Mouse (Mus musculus): ENCODE measurements around the gene Tnik. TPM values are rescaled to one million over a fixed set of nuclear protein-coding genes. Genes with fewer than 3 reads are reported as not detected.

The Tnik gene
- total RNA-seq, 2 experiments from 2014 or later = 33.4 to 41.6 TPM

DNA sequence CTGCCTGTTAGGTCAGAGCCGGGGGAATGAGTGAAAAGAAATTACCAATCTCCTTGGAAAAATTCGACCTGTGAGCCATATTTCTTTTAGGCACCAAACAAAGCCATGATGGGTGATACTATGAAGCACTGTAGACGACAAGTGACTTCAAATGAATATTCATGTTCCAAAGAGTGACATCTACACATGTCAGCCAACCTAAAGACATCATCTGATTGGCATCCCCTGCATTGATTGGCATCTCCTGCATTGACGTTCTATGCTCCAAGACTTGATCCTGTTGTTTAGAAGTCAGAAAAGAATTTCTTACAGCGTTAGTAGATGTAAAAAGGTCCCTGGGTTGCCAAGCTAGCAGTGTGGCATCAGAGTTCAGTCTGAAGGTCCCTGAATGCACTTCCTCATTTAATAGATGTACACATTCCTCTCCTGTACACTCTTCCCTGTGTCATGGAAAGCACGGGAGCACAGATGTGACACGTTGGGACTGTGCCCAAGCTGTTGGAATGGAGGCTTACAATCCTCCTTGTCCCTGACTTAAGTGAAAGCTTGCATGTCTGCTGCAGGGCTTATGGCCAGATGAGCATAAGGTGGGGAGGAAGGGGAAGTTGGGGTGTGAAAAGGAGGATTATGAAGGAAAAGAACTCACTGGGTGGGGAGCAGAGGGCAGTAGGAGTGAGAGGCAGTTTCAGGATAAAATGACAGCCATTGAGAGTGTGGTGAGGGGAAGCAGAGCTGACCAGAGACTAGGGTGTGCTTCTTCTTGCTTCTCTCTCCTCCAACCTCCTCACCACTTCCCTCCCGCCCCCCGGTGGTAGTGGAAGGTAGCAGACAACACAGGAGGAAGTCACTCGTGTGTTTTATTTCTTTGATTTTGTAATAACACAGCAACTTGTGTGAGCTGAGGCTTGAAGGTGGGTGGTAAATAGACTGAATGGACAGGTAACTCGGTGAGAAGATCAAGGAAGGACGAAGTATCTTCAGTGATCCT is 301.6 kb downstream of the Tnik start:
- intact Hi-C loops (cut with DNase I) = loop anchor here (5.0 kb wide), 3 partner anchors 73 to 397 kb away; no protein-coding TSS in a partner anchor
- DNase-seq = no peak

DNA sequence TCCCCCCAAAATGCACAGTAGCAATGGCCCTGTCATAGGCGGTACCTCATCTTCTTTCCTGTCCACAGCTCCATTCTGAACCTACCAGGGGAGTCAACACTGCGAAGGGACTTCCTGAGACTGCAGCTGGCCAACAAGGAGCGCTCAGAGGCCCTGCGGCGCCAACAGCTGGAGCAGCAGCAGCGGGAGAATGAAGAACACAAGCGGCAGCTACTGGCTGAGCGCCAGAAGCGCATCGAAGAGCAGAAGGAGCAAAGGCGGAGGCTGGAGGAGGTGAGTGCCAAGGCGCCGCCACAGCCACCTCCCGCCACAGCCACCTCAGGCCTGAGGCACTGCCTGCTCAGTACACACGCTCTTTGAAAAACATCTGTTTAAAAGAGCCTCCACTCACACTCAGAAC is 314.3 kb downstream of the Tnik start:
- intact Hi-C loops (cut with DNase I) = no loop called here
- DNase-seq = peak; percentile 58 to 59

DNA sequence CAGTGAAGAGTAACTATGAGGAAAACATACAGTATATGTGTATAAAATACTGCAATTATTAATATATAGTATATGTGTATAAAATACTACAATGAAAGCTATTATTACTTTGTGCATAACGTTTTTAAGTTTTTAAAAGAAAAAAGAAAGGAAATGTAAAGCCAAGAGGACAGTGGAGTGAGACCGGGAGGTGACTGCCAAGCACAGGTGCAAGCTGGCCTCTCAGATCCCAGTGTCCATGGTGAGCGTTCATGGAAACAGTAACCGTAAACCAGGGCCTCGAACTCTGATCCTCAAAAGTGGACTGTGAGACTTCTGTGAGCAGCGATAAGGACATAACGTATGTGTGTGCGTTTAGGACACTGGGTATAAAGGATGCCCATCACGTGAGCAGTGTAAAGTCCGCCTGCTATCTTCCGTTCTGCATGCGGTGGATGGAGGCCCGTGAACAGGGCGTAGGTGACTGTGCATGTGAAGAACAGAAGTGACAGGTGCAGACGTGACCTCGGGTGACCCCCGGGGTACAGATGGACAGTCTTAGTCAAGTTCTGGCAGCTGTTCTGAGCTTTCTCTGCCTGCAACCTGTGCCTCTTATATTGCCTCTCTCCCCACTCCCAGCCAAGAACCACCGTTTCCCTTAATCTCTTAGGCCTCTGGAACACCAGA is 316.1 kb downstream of the Tnik start:
- DNase-seq = no peak
- intact Hi-C loops (cut with DNase I) = no loop called here

GRCm38 (mm10) chr3:28585750-28586465 is 322.9 kb downstream of the Tnik start:
- DNase-seq = no peak
- intact Hi-C loops (cut with DNase I) = no loop called here

GRCm38 (mm10) chr3:28587808-28588207 is 324.8 kb downstream of the Tnik start:
- intact Hi-C loops (cut with DNase I) = no loop called here
- DNase-seq = no peak

DNA sequence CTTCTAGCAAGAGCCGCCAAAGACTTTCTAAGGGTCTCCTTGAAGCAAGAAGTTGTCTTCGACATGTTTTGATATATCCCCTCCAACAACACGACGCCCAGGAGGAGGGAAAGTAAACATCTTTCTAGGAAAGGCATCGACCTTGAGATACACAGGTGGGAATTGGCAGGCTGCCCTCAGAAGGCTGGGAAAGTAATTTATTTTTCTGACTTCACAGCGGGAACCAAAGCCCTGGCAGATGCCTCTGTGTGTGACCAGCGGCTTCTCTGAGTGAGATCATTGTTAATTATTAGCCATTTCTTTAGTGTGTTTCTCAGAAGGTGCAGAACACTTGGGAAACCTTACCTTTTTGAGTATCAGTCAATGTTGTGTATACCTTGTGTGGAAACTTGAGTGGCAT is 328.3 kb downstream of the Tnik start:
- DNase-seq = no peak
- intact Hi-C loops (cut with DNase I) = no loop called here

GRCm38 (mm10) chr3:28593922-28594321 is 330.9 kb downstream of the Tnik start:
- no peak for DNase-seq
- intact Hi-C loops (cut with DNase I) = no loop called here

- no peak for DNase-seq
- intact Hi-C loops (cut with DNase I) = no loop called here
Observed at GRCm38 (mm10) chr3:28599476-28599875, 336.5 kb downstream of the Tnik start.

GRCm38 (mm10) chr3:28606741-28607140 is 343.7 kb downstream of the Tnik start:
- DNase-seq = no peak
- intact Hi-C loops (cut with DNase I) = no loop called here

DNA sequence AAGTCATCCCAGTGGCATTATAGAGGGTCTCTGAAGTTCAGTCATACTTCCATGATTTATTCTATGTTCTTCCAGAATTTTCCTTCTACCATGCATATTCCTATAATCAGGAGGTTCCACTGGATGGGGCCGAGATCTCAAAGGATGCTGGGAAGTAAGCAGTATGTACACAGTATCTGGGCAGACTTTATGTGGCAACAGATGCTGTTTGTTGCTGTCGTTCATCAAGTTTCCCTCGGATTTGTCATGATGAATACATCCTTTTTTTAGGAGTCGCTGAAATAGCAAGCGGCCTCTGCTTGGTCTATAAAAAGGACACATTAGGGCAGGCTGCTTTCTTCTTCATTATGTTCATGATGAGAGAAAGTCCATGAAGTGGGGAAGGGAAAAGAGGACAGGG is 349.3 kb downstream of the Tnik start:
- no peak for DNase-seq
- intact Hi-C loops (cut with DNase I) = no loop called here

GRCm38 (mm10) chr3:28616386-28616785 is 353.4 kb downstream of the Tnik start:
- no peak for DNase-seq
- intact Hi-C loops (cut with DNase I) = no loop called here

DNA sequence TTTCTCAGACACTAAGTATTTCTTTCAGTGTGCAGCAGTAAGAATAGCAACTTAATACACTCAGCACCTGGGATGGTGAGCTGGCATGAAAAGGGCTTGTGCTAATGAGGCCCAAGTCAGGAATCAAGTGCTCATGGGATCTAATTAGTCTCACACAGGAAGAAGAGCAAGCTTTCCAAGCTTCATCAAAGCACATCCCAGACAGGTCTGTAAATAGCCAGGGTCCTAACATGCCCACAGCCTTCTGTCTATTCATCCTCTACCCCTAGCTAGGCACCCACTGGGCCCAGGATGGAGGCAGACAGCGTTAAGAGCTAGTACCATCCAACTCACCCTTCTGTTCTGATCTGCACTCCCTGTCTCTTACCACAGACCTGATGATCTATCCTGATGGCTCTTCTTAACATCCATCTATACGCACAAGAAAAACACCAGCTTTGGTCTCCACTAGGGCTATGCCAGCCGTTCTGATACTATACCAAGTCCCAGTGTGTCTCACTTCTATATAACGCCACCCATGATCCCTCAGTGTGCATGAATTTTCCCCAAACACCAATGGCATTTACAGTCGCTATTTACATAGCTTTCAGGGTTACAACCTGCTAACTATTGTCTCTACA is 354.1 kb downstream of the Tnik start:
- intact Hi-C loops (cut with DNase I) = no loop called here
- no peak for DNase-seq

DNA sequence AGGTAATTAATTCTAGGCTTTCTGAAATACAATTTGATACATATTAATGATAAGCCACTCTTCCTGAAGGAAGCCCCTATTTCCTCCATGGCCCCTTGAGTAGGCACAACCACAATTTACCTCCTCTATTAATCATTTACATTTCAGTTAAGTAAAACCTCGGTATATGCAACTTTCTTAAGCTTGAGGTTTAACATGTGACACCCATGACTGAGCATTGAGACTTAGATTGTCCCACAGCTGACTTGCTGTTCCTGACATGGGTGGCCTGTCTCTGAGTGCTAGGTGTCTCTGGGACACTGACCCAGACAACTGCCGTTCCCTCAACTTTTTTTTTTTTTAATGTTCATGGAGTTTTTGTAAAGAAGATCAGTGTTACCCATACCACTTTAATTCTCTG is 358.8 kb downstream of the Tnik start:
- intact Hi-C loops (cut with DNase I) = no loop called here
- no peak for DNase-seq

- intact Hi-C loops (cut with DNase I) = no loop called here
- DNase-seq = no peak
Observed at GRCm38 (mm10) chr3:28626816-28627215, 363.8 kb downstream of the Tnik start.

GRCm38 (mm10) chr3:28636778-28637177 is 373.8 kb downstream of the Tnik start:
- intact Hi-C loops (cut with DNase I) = loop anchor here (5.0 kb wide), 1 partner anchor 74 kb away; no protein-coding TSS in a partner anchor
- DNase-seq = peak in 1 of 2 experiments; percentile 5

- DNase-seq = peak; percentile 31 to 49
- intact Hi-C loops (cut with DNase I) = loop anchor here (5.0 kb wide), 1 partner anchor 77 kb away; no protein-coding TSS in a partner anchor
Observed at GRCm38 (mm10) chr3:28638957-28639356, 375.9 kb downstream of the Tnik start.

DNA sequence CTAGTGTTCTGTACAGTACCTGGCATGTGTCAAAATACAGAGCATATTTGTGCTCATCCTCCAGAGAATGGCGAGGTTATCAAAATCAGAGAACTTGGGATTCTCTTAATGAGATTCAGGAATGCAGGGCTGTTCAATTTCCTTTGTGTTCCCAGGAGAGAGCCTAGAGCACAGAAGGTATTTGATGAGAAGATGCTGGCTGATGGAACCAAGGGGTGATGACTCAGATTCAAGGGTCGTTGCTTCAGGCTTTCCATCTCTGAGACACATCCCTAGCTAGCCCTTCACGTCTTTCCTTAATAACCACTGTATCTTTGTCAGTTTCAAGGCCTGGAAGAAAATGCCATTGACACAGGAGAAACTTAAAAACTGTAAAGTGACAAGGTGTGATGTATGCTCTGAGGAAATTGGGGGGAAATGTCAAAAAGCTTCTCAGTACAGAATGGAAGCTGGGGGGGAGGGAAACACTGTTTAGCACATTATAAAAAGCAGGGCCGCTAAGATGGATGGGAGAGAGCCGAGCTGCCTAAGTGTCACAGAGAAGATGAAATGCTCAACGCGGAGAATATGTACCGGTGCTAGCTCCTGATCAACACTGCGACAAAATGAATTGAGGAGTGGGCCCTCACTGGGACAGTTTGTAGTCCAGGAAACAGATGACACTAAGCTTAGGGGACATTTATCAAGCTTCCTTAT is 380.4 kb downstream of the Tnik start:
- no peak for DNase-seq
- intact Hi-C loops (cut with DNase I) = no loop called here

DNA sequence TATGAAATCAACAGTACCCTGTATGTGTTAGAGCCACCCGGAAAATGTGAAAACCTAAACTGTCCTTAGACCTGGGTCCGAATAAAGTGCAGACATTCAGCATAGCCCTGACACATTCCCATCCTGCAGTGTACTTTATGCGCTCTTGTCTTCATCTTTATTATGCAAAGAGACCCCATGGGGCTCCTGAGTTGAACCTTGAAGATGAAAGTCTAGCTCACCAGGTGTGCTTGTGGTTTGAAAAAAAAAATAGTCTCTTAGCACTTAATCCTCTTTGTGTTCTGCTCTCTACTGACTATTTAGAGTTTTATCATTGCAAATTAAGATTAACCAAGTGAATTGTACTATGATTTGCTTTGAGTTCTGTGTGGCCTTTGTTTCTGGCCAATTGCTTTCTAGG is 389.6 kb downstream of the Tnik start:
- DNase-seq = no peak
- intact Hi-C loops (cut with DNase I) = no loop called here

DNA sequence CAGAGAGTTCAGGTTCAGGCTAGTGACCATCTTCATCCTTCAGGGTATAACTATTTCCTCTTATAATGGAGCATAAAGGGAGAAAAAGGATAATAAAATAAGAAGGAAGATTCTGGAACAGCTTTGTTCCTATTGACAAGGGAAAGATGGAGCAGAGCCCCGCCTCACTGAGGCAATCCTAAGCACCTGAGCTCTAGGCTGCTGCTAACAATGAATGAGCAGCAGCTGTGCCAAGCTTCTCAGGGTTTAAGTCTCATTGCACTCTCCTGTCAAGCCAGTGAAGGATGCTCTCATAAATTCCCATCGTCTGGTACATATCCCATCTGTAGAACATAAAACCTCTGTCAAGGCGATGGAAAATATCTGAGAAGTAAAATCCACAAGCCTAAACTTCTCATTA is 390.0 kb downstream of the Tnik start:
- no peak for DNase-seq
- intact Hi-C loops (cut with DNase I) = no loop called here

GRCm38 (mm10) chr3:28654740-28655139 is 391.7 kb downstream of the Tnik start:
- intact Hi-C loops (cut with DNase I) = no loop called here
- no peak for DNase-seq

Measured in heart, postnatal 14 days (tissue).